Mouse (Mus musculus): Measurements from ENCODE around the gene Ccni. TPM values are rescaled to one million over a fixed set of nuclear protein-coding genes. Genes with fewer than 3 reads are reported as not detected.

Gene Ccni
- polyA plus RNA-seq, 2 experiments, result 21.7 to 39.3 TPM

- Histone ChIP-seq H3K27me3 (ENCODE audit: control insufficient read depth, insufficient read depth, low read length) (no peaks in the 10 kb centered on the region), H3K27ac (no peak overlapping the region), H3K36me3 (replicated peaks; ENCODE audit: control insufficient read depth, insufficient read depth, low read depth) (no peaks in the 10 kb centered on the region; the same call in 1 of the 2 replicates), H3K4me2 (ENCODE audit: low read depth) (no peak overlapping the region), H3K9ac (replicated peaks) (no peak overlapping the region), H3K4me3 (ENCODE audit: insufficient read depth in 1 of 2, low read depth in 2 of 2, low read length in 2 of 2) (no peak overlapping the region), H3K4me1 (replicated peaks; ENCODE audit: control insufficient read depth in 2 of 2, insufficient read depth in 2 of 2, low read length in 1 of 2) (peaks cover 0 to 18% of the 10 kb centered on the region in 2 experiments), H3K9me3 (ENCODE audit: control insufficient read depth, low read length) (no peaks in the 10 kb centered on the region)
- ATAC-seq (ENCODE audit: insufficient read depth), result no peak
- no peak for TF ChIP-seq EP300 (IDR thresholded peaks at IDR 0.05; ENCODE audit: low read depth)
- no peak for TF ChIP-seq CTCF (IDR thresholded peaks at IDR 0.05; ENCODE audit: low read depth)
- no peak for DNase-seq (ENCODE audit: low read depth in 3 of 3, low spot score in 3 of 3)
- 78% methylated on average over 5 of the region's 5 CpGs for WGBS (ENCODE audit: insufficient replicate concordance)
Measured at GRCm38 (mm10) chr5:93144874-93145273, 61.4 kb downstream of the Ccni start.

GRCm38 (mm10) chr5:93143360-93144091 is 62.8 kb downstream of the Ccni start:
- WGBS (ENCODE audit: insufficient replicate concordance), result 68% methylated on average over 12 of the region's 12 CpGs
- no peaks in the 10 kb centered on the region for H3K9me3 ChIP-seq (ENCODE audit: control insufficient read depth, low read length)
- peaks cover 0 to 16% of the 10 kb centered on the region in 2 experiments; a peak in 2 of 4 replicates for H3K4me1 ChIP-seq (replicated peaks; ENCODE audit: control insufficient read depth in 2 of 2, insufficient read depth in 2 of 2, low read length in 1 of 2)
- no peak for DNase-seq (ENCODE audit: low read depth in 3 of 3, low spot score in 3 of 3)
- H3K4me2 ChIP-seq (ENCODE audit: low read depth), result no peak overlapping the region
- H3K9ac ChIP-seq (replicated peaks), result no peak overlapping the region
- no peaks in the 10 kb centered on the region; the same call in 1 of the 2 replicates for H3K36me3 ChIP-seq (replicated peaks; ENCODE audit: control insufficient read depth, insufficient read depth, low read depth)
- TF ChIP-seq EP300 (IDR thresholded peaks at IDR 0.05; ENCODE audit: low read depth), result no peak
- TF ChIP-seq CTCF (IDR thresholded peaks at IDR 0.05; ENCODE audit: low read depth), result no peak
- H3K4me3 ChIP-seq (ENCODE audit: insufficient read depth in 1 of 2, low read depth in 2 of 2, low read length in 2 of 2), result no peak overlapping the region
- H3K27ac ChIP-seq, result no peak overlapping the region
- H3K27me3 ChIP-seq (ENCODE audit: control insufficient read depth, insufficient read depth, low read length), result no peaks in the 10 kb centered on the region
- no peak for ATAC-seq (ENCODE audit: insufficient read depth)

- no peak overlapping the region for H3K4me2 ChIP-seq (ENCODE audit: low read depth)
- WGBS (ENCODE audit: insufficient replicate concordance), result 71% methylated on average over 5 of the region's 5 CpGs
- ATAC-seq (ENCODE audit: insufficient read depth), result no peak
Measured at GRCm38 (mm10) chr5:93140747-93141146, 65.5 kb downstream of the Ccni start.

GRCm38 (mm10) chr5:93139350-93139749 is 66.9 kb downstream of the Ccni start:
- peaks cover 3 to 12% of the 10 kb centered on the region in 2 experiments; a peak in 2 of 4 replicates for H3K4me1 ChIP-seq (replicated peaks; ENCODE audit: control insufficient read depth in 2 of 2, insufficient read depth in 2 of 2, low read length in 1 of 2)
- H3K9ac ChIP-seq (replicated peaks), result no peak overlapping the region
- H3K9me3 ChIP-seq (ENCODE audit: control insufficient read depth, low read length), result no peaks in the 10 kb centered on the region
- no peak overlapping the region for H3K4me2 ChIP-seq (ENCODE audit: low read depth)
- TF ChIP-seq CTCF (IDR thresholded peaks at IDR 0.05; ENCODE audit: low read depth) (no peak), EP300 (IDR thresholded peaks at IDR 0.05; ENCODE audit: low read depth) (no peak)
- DNase-seq (ENCODE audit: low read depth in 3 of 3, low spot score in 3 of 3) (no peak), ATAC-seq (ENCODE audit: insufficient read depth) (no peak)
- WGBS (ENCODE audit: insufficient replicate concordance), result 83% methylated on average over 9 of the region's 9 CpGs
- H3K36me3 ChIP-seq (replicated peaks; ENCODE audit: control insufficient read depth, insufficient read depth, low read depth), result no peaks in the 10 kb centered on the region; the same call in 1 of the 2 replicates
- no peak overlapping the region for H3K27ac ChIP-seq
- no peaks in the 10 kb centered on the region for H3K27me3 ChIP-seq (ENCODE audit: control insufficient read depth, insufficient read depth, low read length)
- H3K4me3 ChIP-seq (ENCODE audit: insufficient read depth in 1 of 2, low read depth in 2 of 2, low read length in 2 of 2), result no peak overlapping the region

More at GRCm38 (mm10) chr5:93140747-93141146, 65.5 kb downstream of the Ccni start:
- no peaks in the 10 kb centered on the region for H3K9me3 ChIP-seq (ENCODE audit: control insufficient read depth, low read length)
- no peak overlapping the region for H3K9ac ChIP-seq (replicated peaks)
- H3K27ac ChIP-seq, result no peak overlapping the region
- TF ChIP-seq CTCF (IDR thresholded peaks at IDR 0.05; ENCODE audit: low read depth), result no peak
- no peak for TF ChIP-seq EP300 (IDR thresholded peaks at IDR 0.05; ENCODE audit: low read depth)
- H3K36me3 ChIP-seq (replicated peaks; ENCODE audit: control insufficient read depth, insufficient read depth, low read depth), result no peaks in the 10 kb centered on the region; the same call in 1 of the 2 replicates
- no peaks in the 10 kb centered on the region for H3K27me3 ChIP-seq (ENCODE audit: control insufficient read depth, insufficient read depth, low read length)
- peaks cover 0 to 14% of the 10 kb centered on the region in 2 experiments; a peak in 2 of 4 replicates for H3K4me1 ChIP-seq (replicated peaks; ENCODE audit: control insufficient read depth in 2 of 2, insufficient read depth in 2 of 2, low read length in 1 of 2)
- no peak for DNase-seq (ENCODE audit: low read depth in 3 of 3, low spot score in 3 of 3)
- H3K4me3 ChIP-seq (ENCODE audit: insufficient read depth in 1 of 2, low read depth in 2 of 2, low read length in 2 of 2), result no peak overlapping the region

GRCm38 (mm10) chr5:93136956-93137586 is 69.2 kb downstream of the Ccni start:
- TF ChIP-seq EP300 (IDR thresholded peaks at IDR 0.05; ENCODE audit: low read depth) (no peak), CTCF (IDR thresholded peaks at IDR 0.05; ENCODE audit: low read depth) (no peak)
- DNase-seq (ENCODE audit: low read depth in 3 of 3, low spot score in 3 of 3), result no peak
- no peak overlapping the region for H3K27ac ChIP-seq
- no peak overlapping the region for H3K4me3 ChIP-seq (ENCODE audit: insufficient read depth in 1 of 2, low read depth in 2 of 2, low read length in 2 of 2)
- peaks cover 3 to 12% of the 10 kb centered on the region in 2 experiments; a peak in 2 of 4 replicates for H3K4me1 ChIP-seq (replicated peaks; ENCODE audit: control insufficient read depth in 2 of 2, insufficient read depth in 2 of 2, low read length in 1 of 2)
- H3K9me3 ChIP-seq (ENCODE audit: control insufficient read depth, low read length), result no peaks in the 10 kb centered on the region
- no peak overlapping the region for H3K9ac ChIP-seq (replicated peaks)
- H3K36me3 ChIP-seq (replicated peaks; ENCODE audit: control insufficient read depth, insufficient read depth, low read depth), result no peaks in the 10 kb centered on the region; the same call in 1 of the 2 replicates
- ATAC-seq (ENCODE audit: insufficient read depth), result no peak
- no peaks in the 10 kb centered on the region for H3K27me3 ChIP-seq (ENCODE audit: control insufficient read depth, insufficient read depth, low read length)
- 32% methylated on average over 5 of the region's 5 CpGs for WGBS (ENCODE audit: insufficient replicate concordance)
- no peak overlapping the region for H3K4me2 ChIP-seq (ENCODE audit: low read depth)

All from liver, embryonic 14.5 days (tissue).